Mouse (Mus musculus) embryonic facial prominence, embryonic 11.5 days (tissue): ENCODE results near the gene Mpeg1. TPM values are rescaled to one million over a fixed set of nuclear protein-coding genes. Genes with fewer than 3 reads are reported as not detected.
A peak's percentile ranks its signal among the peaks of the same experiment; 100 is the strongest.

ENCODE experiments used
- ATAC-seq: fragments of 200-750 bp; cut with Nextera tagmentation; replicated peaks from 2 replicates; pipeline ENCODE4 v1.8.0; 2017; ENCODE audit warnings: low read depth; ENCODE audit not compliant: insufficient number of reproducible peaks, low FRiP score, low TSS enrichment
- DNase-seq: peaks from one replicate; pipeline ENCODE4 v3.0.0-alpha.2; 2015; ENCODE audit warnings: low spot score
- H3K27ac ChIP-seq: fragments of 300-500 bp; sonication (generic); replicated peaks from 2 replicates; pipeline ENCODE4 v1.5.1; 2014; ENCODE audit warnings: mild to moderate bottlenecking, low read depth, low read length, control low read depth
- H3K27me3 ChIP-seq: fragments of 300-500 bp; sonication (generic); 2 replicates; pipeline ENCODE4 v1.6.1; 2014; ENCODE audit warnings: mild to moderate bottlenecking, low read length, moderate library complexity, mixed read lengths; ENCODE audit not compliant: control insufficient read depth, insufficient read depth
- H3K36me3 ChIP-seq: fragments of 300-500 bp; sonication (generic); replicated peaks from 2 replicates; pipeline ENCODE4 v1.6.1; 2014; ENCODE audit warnings: low read depth, mild to moderate bottlenecking, low read length, moderate library complexity, mixed read lengths; ENCODE audit not compliant: control insufficient read depth, insufficient read depth
- H3K4me1 ChIP-seq: fragments of 300-500 bp; sonication (generic); 2 replicates; pipeline ENCODE4 v1.6.1; 2014; ENCODE audit warnings: low read length, mixed read lengths; ENCODE audit not compliant: control insufficient read depth, insufficient read depth
- H3K4me2 ChIP-seq: fragments of 300-500 bp; sonication (generic); 2 replicates; pipeline ENCODE4 v1.6.1; 2014; ENCODE audit warnings: low read depth, mild to moderate bottlenecking, control low read depth, low read length, moderate library complexity
- H3K4me3 ChIP-seq: fragments of 300-500 bp; sonication (generic); 2 replicates; pipeline ENCODE4 v1.5.1; 2014; ENCODE audit warnings: low read depth, low read length, control low read depth
- H3K9ac ChIP-seq: fragments of 300-500 bp; sonication (generic); replicated peaks from 2 replicates; pipeline ENCODE4 v1.6.1; 2014; ENCODE audit warnings: mild to moderate bottlenecking, control low read depth, low read length
- H3K9me3 ChIP-seq: fragments of 300-500 bp; sonication (generic); replicated peaks from 2 replicates; pipeline ENCODE4 v1.6.1; 2016; ENCODE audit warnings: mild to moderate bottlenecking, low read length, inconsistent platforms, mixed read lengths; ENCODE audit not compliant: control insufficient read depth
- WGBS: fragments of 180-500 bp; shearing (Covaris S2); extraction: QIAGEN DNeasy Blood & Tissue Kit; methylation state at CpG from one replicate; pipeline ENCODE4 v1.1.7; 2014; 5-methylcytosine and 5-hydroxymethylcytosine counted together
- polyA plus RNA-seq: library from polyadenylated mRNA; unstranded; fragments of >200 nt; fragmentation: Nextera tagmentation; extraction: Ambion mirVana; gene quantifications from 2 replicates; pipeline ENCODE4 v1.2.1, GENCODE M21; 2014

Mpeg1 gene
- polyA plus RNA-seq, 1 experiment from 2014 or later: 0.39 TPM

GRCm38 (mm10) chr19:12433033-12433432 is 27.5 kb upstream of the Mpeg1 start:
- no peaks in the 10 kb centered on the region for H3K36me3 ChIP-seq
- H3K4me1 ChIP-seq: no peaks in the 10 kb centered on the region
- 11% methylated on average over 2 of the region's 2 CpGs for WGBS
- H3K9ac ChIP-seq: no peak overlapping the region
- no peak overlapping the region for H3K27ac ChIP-seq
- H3K4me3 ChIP-seq: no peak overlapping the region
- H3K4me2 ChIP-seq: no peak overlapping the region
- DNase-seq (peak; percentile 50), ATAC-seq (no peak; the same call in 1 of the 2 replicates)
- no peaks in the 10 kb centered on the region for H3K9me3 ChIP-seq
- no peaks in the 10 kb centered on the region for H3K27me3 ChIP-seq

- DNase-seq: no peak
- ATAC-seq: no peak
- no peak overlapping the region for H3K4me2 ChIP-seq
- no peak overlapping the region for H3K27ac ChIP-seq
- no peak overlapping the region for H3K9ac ChIP-seq
- no peaks in the 10 kb centered on the region for H3K9me3 ChIP-seq
- no peaks in the 10 kb centered on the region for H3K27me3 ChIP-seq
- 85% methylated on average over 4 of the region's 4 CpGs for WGBS
- no peaks in the 10 kb centered on the region for H3K36me3 ChIP-seq
- no peak overlapping the region for H3K4me3 ChIP-seq
- H3K4me1 ChIP-seq: no peaks in the 10 kb centered on the region
Observed at GRCm38 (mm10) chr19:12435011-12435416, 25.6 kb upstream of the Mpeg1 start.

GRCm38 (mm10) chr19:12435750-12436524 is 24.6 kb upstream of the Mpeg1 start:
- Histone ChIP-seq H3K4me1 (no peaks in the 10 kb centered on the region), H3K9ac (no peak overlapping the region), H3K36me3 (no peaks in the 10 kb centered on the region), H3K9me3 (no peaks in the 10 kb centered on the region), H3K4me2 (no peak overlapping the region), H3K4me3 (no peak overlapping the region), H3K27me3 (no peaks in the 10 kb centered on the region), H3K27ac (no peak overlapping the region)
- DNase-seq (no peak), ATAC-seq (no peak)
- 78% methylated on average over 4 of the region's 4 CpGs for WGBS

GRCm38 (mm10) chr19:12439581-12439980 is 21.0 kb upstream of the Mpeg1 start:
- Histone ChIP-seq H3K27me3 (no peaks in the 10 kb centered on the region), H3K4me1 (no peaks in the 10 kb centered on the region), H3K9me3 (no peaks in the 10 kb centered on the region), H3K9ac (no peak overlapping the region), H3K4me2 (no peak overlapping the region), H3K4me3 (no peak overlapping the region), H3K36me3 (no peaks in the 10 kb centered on the region), H3K27ac (no peak overlapping the region)
- ATAC-seq (no peak), DNase-seq (no peak)
- 54% methylated on average over 1 of the region's 1 CpGs for WGBS

- no peak for ATAC-seq
- Histone ChIP-seq H3K9me3 (no peaks in the 10 kb centered on the region), H3K4me1 (no peaks in the 10 kb centered on the region), H3K27ac (no peak overlapping the region), H3K4me3 (no peak overlapping the region), H3K27me3 (no peaks in the 10 kb centered on the region), H3K4me2 (no peak overlapping the region), H3K9ac (no peak overlapping the region), H3K36me3 (no peaks in the 10 kb centered on the region)
- DNase-seq: no peak
- WGBS: 75% methylated on average over 5 of the region's 5 CpGs
Observed at GRCm38 (mm10) chr19:12440103-12440725, 20.4 kb upstream of the Mpeg1 start.

GRCm38 (mm10) chr19:12442560-12442959 is 18.0 kb upstream of the Mpeg1 start:
- 78% methylated on average over 4 of the region's 4 CpGs for WGBS
- Histone ChIP-seq H3K4me1 (no peaks in the 10 kb centered on the region), H3K36me3 (no peaks in the 10 kb centered on the region), H3K9ac (no peak overlapping the region), H3K9me3 (no peaks in the 10 kb centered on the region), H3K27ac (no peak overlapping the region), H3K27me3 (no peaks in the 10 kb centered on the region), H3K4me3 (no peak overlapping the region), H3K4me2 (no peak overlapping the region)
- DNase-seq: no peak
- ATAC-seq: no peak

- H3K27ac ChIP-seq: no peak overlapping the region
- ATAC-seq (no peak), DNase-seq (no peak)
- H3K4me2 ChIP-seq: no peak overlapping the region
- H3K4me1 ChIP-seq: no peaks in the 10 kb centered on the region
- no peak overlapping the region for H3K9ac ChIP-seq
- no peaks in the 10 kb centered on the region for H3K9me3 ChIP-seq
- H3K27me3 ChIP-seq: no peaks in the 10 kb centered on the region
- WGBS: 77% methylated on average over 3 of the region's 3 CpGs
- no peak overlapping the region for H3K4me3 ChIP-seq
- no peaks in the 10 kb centered on the region for H3K36me3 ChIP-seq
Observed at GRCm38 (mm10) chr19:12445014-12445413, 15.6 kb upstream of the Mpeg1 start.

- Histone ChIP-seq H3K4me3 (no peak overlapping the region), H3K27ac (no peak overlapping the region), H3K27me3 (no peaks in the 10 kb centered on the region), H3K9ac (no peak overlapping the region), H3K9me3 (no peaks in the 10 kb centered on the region), H3K4me1 (no peaks in the 10 kb centered on the region), H3K4me2 (no peak overlapping the region), H3K36me3 (no peaks in the 10 kb centered on the region)
- no peak for ATAC-seq
- WGBS: 64% methylated on average over 12 of the region's 12 CpGs
- peak; percentile 31 for DNase-seq
Observed at GRCm38 (mm10) chr19:12457401-12458066, 3.0 kb upstream of the Mpeg1 start.
